Mouse (Mus musculus) testis, adult 2 months (tissue): Measurements from ENCODE around the gene Caskin2.

Source experiments
- CTCF ChIP-seq: fragments of 200-500 bp; IDR thresholded peaks from 2 replicates; pipeline ENCODE4 v1.5.1; 2012; ENCODE audit warnings: low read depth, mild to moderate bottlenecking, inconsistent platforms, low read length, moderate library complexity; ENCODE audit not compliant: control insufficient read depth, insufficient read depth, insufficient replicate concordance
- POLR2A ChIP-seq: fragments of 200-500 bp; IDR thresholded peaks from 2 replicates; pipeline ENCODE4 v1.6.1; 2012; ENCODE audit warnings: low read depth, mild to moderate bottlenecking, inconsistent platforms, low read length, moderate library complexity; ENCODE audit not compliant: control insufficient read depth

DNA sequence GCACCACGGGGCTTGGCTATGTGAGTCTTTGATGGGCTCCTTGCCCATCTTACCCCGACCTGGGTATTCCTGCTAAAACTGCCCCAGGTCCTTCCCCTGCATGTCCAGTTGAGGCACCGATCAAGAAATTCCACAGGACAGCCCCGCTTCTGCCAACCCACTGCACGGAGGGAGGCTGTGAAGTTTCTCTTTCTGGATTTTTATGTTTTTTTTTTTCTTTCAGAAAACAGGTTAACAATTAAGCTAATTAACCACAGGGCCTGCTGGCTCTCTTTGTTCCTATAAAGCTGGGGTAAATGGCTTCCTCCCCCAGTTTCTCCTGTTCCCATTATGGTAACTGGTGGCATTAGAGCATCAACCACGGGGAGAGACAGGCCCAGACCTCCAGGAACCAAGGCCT lies 20.6 kb upstream of the Caskin2 start:
- no peak for TF ChIP-seq CTCF
- TF ChIP-seq POLR2A: no peak
